8 mouse cellular contexts compared by ENCODE assay signal in the genomic region with DNA sequence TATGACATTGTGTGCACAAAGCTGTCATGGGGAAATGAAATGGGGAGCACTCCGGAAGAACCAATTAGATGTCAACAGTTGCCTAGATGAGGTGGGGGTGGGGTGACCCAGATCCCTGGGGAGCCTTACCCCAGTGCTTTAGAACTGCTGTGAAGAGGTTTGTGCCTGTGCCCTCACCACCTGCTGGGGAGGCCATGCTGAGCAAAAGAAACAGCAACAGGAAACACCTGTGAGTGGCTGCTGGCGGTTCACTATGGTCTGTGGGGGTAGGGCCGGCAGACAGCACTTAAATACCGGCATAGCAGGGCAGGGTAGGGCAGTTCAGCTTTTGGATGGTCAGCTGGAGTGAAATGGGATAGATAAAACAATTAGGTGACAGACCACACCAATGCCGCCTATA. TPM values are rescaled to one million over a fixed set of nuclear protein-coding genes. Genes with fewer than 3 reads are reported as not detected.
DNase-seq lines count a peak whose midpoint lies in the region; ATAC-seq and TF ChIP-seq lines count a peak whose summit lies in the region.

No protein-coding gene starts in this region.

- H3K27me3 ChIP-seq in midbrain, postnatal 0 days (ENCODE audit: insufficient read depth, low read length): no peaks in the 10 kb centered on the region
- no peaks in the 10 kb centered on the region for H3K27me3 ChIP-seq in midbrain, embryonic 10.5 days (ENCODE audit: low read depth, poor library complexity, severe bottlenecking)
- no peaks in the 10 kb centered on the region for H3K27me3 ChIP-seq in embryonic facial prominence, embryonic 10.5 days (replicated peaks; ENCODE audit: low read depth, poor library complexity, severe bottlenecking)
- H3K27me3 ChIP-seq in intestine, embryonic 15.5 days (replicated peaks): no peaks in the 10 kb centered on the region

- no peak for DNase-seq in midbrain, postnatal 0 days (ENCODE audit: low spot score)
- no peak for DNase-seq in midbrain, embryonic 10.5 days (ENCODE audit: low spot score)
- DNase-seq in embryonic facial prominence, embryonic 10.5 days (ENCODE audit: low spot score): peak; percentile 64
- peak; percentile 44 to 89 for DNase-seq in natural killer cell, adult 2 months (ENCODE audit: low spot score in 2 of 2)
- DNase-seq in c-Kit-positive CD71-positive TER-119-positive erythroid progenitor cells, embryonic 14.5 days (ENCODE audit: low spot score): no peak
- no peak for DNase-seq in layer of hippocampus, postnatal 25 days (ENCODE audit: extremely low spot score in 1 of 2, low spot score in 1 of 2)

- TF ChIP-seq CTCF in midbrain, postnatal 0 days (IDR thresholded peaks at IDR 0.05): no peak

- no peak overlapping the region for H3K27ac ChIP-seq in midbrain, postnatal 0 days (ENCODE audit: low read depth, low read length)
- H3K27ac ChIP-seq in midbrain, embryonic 10.5 days (replicated peaks): no peak overlapping the region
- H3K27ac ChIP-seq in embryonic facial prominence, embryonic 10.5 days (replicated peaks): peak overlapping the region; percentile 27; the same call in 1 of the 2 replicates
- H3K27ac ChIP-seq in intestine, embryonic 15.5 days: 0 out of 2 replicates have a peak overlapping the region, but pooled peaks have one; percentile 2

- peaks cover 41% of the 10 kb centered on the region for H3K36me3 ChIP-seq in midbrain, postnatal 0 days (ENCODE audit: insufficient read depth, low read length)
- peaks cover 54% of the 10 kb centered on the region for H3K36me3 ChIP-seq in midbrain, embryonic 10.5 days
- peaks cover 52% of the 10 kb centered on the region for H3K36me3 ChIP-seq in embryonic facial prominence, embryonic 10.5 days (replicated peaks)
- peaks cover 26% of the 10 kb centered on the region for H3K36me3 ChIP-seq in intestine, embryonic 15.5 days

- no peak for ATAC-seq in midbrain, postnatal 0 days (ENCODE audit: low FRiP score)
- ATAC-seq in intestine, embryonic 15.5 days: peak; percentile 16
- no peak for ATAC-seq in cerebellum, adult (ENCODE audit: insufficient number of reproducible peaks, low FRiP score, low TSS enrichment)

- H3K9me3 ChIP-seq in midbrain, postnatal 0 days (ENCODE audit: low read length): no peaks in the 10 kb centered on the region
- no peaks in the 10 kb centered on the region for H3K9me3 ChIP-seq in midbrain, embryonic 10.5 days (replicated peaks)
- no peaks in the 10 kb centered on the region for H3K9me3 ChIP-seq in embryonic facial prominence, embryonic 10.5 days
- H3K9me3 ChIP-seq in intestine, embryonic 15.5 days: no peaks in the 10 kb centered on the region

- no peak overlapping the region for H3K4me2 ChIP-seq in midbrain, postnatal 0 days (ENCODE audit: low read depth, low read length, poor library complexity, severe bottlenecking)
- peak overlapping the region; percentile 43 for H3K4me2 ChIP-seq in intestine, embryonic 15.5 days (replicated peaks)

- H3K4me3 ChIP-seq in midbrain, postnatal 0 days (ENCODE audit: low read depth, low read length): no peak overlapping the region
- no peak overlapping the region for H3K4me3 ChIP-seq in midbrain, embryonic 10.5 days
- peak overlapping the region; percentile 27 for H3K4me3 ChIP-seq in embryonic facial prominence, embryonic 10.5 days
- no peak overlapping the region for H3K4me3 ChIP-seq in intestine, embryonic 15.5 days (replicated peaks)

- H3K9ac ChIP-seq in midbrain, postnatal 0 days (replicated peaks; ENCODE audit: low read length, poor library complexity, severe bottlenecking): peak overlapping the region; percentile 44
- no peak overlapping the region for H3K9ac ChIP-seq in intestine, embryonic 15.5 days

- 30% methylated on average over 5 of the region's 5 CpGs for WGBS in midbrain, postnatal 0 days
- 22% methylated on average over 5 of the region's 5 CpGs for WGBS in midbrain, embryonic 10.5 days
- 21% methylated on average over 5 of the region's 5 CpGs for WGBS in embryonic facial prominence, embryonic 10.5 days
- 36% methylated on average over 5 of the region's 5 CpGs for WGBS in intestine, embryonic 15.5 days

- no peaks in the 10 kb centered on the region for H3K4me1 ChIP-seq in midbrain, postnatal 0 days (ENCODE audit: insufficient read depth, low read length)
- peaks cover 34% of the 10 kb centered on the region for H3K4me1 ChIP-seq in midbrain, embryonic 10.5 days
- peaks cover 44% of the 10 kb centered on the region for H3K4me1 ChIP-seq in embryonic facial prominence, embryonic 10.5 days
- peaks cover 22% of the 10 kb centered on the region for H3K4me1 ChIP-seq in intestine, embryonic 15.5 days (replicated peaks)

RNA-seq across cellular contexts. Expression of gene Ctcf, which starts 13.2 kb away (rescaled TPM):
- 40.2 and 44.2 TPM in 2 replicates for total RNA-seq in midbrain, postnatal 0 days (2014; rRNA removed)
- 73.0 and 81.9 TPM in 2 replicates for polyA plus RNA-seq in midbrain, postnatal 0 days (2015; fragmentation: Nextera tagmentation; extraction: Ambion mirVana)
- polyA plus RNA-seq in midbrain, embryonic 10.5 days (2016; fragmentation: Nextera tagmentation; extraction: Ambion mirVana): 137 TPM in 2 replicates
- 136 and 137 TPM in 2 replicates for polyA plus RNA-seq in embryonic facial prominence, embryonic 10.5 days (2016; fragmentation: Nextera tagmentation; extraction: Ambion mirVana)
- polyA plus RNA-seq in intestine, embryonic 15.5 days (2015; fragmentation: Nextera tagmentation; extraction: Ambion mirVana): 96.4 and 106 TPM in 2 replicates
- 10 to 100 TPM; 63.3 to 71.7 TPM for total RNA-seq in layer of hippocampus, postnatal 25 days (2021)

RNA-seq across cellular contexts. Expression of gene Agrp, which starts 14.1 kb away (rescaled TPM):
- not detected in 2 replicates for total RNA-seq in midbrain, postnatal 0 days (2014; rRNA removed)
- polyA plus RNA-seq in midbrain, postnatal 0 days (2015; fragmentation: Nextera tagmentation; extraction: Ambion mirVana): 3.2 and 7.6 TPM in 2 replicates
- polyA plus RNA-seq in midbrain, embryonic 10.5 days (2016; fragmentation: Nextera tagmentation; extraction: Ambion mirVana): 0.29 and 0.62 TPM in 2 replicates
- 0.59 and 0.64 TPM in 2 replicates for polyA plus RNA-seq in embryonic facial prominence, embryonic 10.5 days (2016; fragmentation: Nextera tagmentation; extraction: Ambion mirVana)
- polyA plus RNA-seq in intestine, embryonic 15.5 days (2015; fragmentation: Nextera tagmentation; extraction: Ambion mirVana): 0.57 and 0.88 TPM in 2 replicates
- not detected for total RNA-seq in layer of hippocampus, postnatal 25 days (2021)

RNA-seq across cellular contexts. Expression of gene Ripor1, which starts 18.1 kb away (rescaled TPM):
- 12.6 and 16.1 TPM in 2 replicates for total RNA-seq in midbrain, postnatal 0 days (2014; rRNA removed)
- 32.6 and 32.7 TPM in 2 replicates for polyA plus RNA-seq in midbrain, postnatal 0 days (2015; fragmentation: Nextera tagmentation; extraction: Ambion mirVana)
- polyA plus RNA-seq in midbrain, embryonic 10.5 days (2016; fragmentation: Nextera tagmentation; extraction: Ambion mirVana): 15.9 and 20.0 TPM in 2 replicates
- polyA plus RNA-seq in embryonic facial prominence, embryonic 10.5 days (2016; fragmentation: Nextera tagmentation; extraction: Ambion mirVana): 13.5 and 15.9 TPM in 2 replicates
- 18.4 and 18.5 TPM in 2 replicates for polyA plus RNA-seq in intestine, embryonic 15.5 days (2015; fragmentation: Nextera tagmentation; extraction: Ambion mirVana)
- 10 to 100 TPM; 83.2 to 92.9 TPM for total RNA-seq in layer of hippocampus, postnatal 25 days (2021)

RNA-seq across cellular contexts. Expression of gene Atp6v0d1, which starts 57.3 kb away (rescaled TPM):
- 214 and 238 TPM in 2 replicates for total RNA-seq in midbrain, postnatal 0 days (2014; rRNA removed)
- polyA plus RNA-seq in midbrain, postnatal 0 days (2015; fragmentation: Nextera tagmentation; extraction: Ambion mirVana): 272 and 300 TPM in 2 replicates
- 85.4 and 101 TPM in 2 replicates for polyA plus RNA-seq in midbrain, embryonic 10.5 days (2016; fragmentation: Nextera tagmentation; extraction: Ambion mirVana)
- polyA plus RNA-seq in embryonic facial prominence, embryonic 10.5 days (2016; fragmentation: Nextera tagmentation; extraction: Ambion mirVana): 64.7 and 64.9 TPM in 2 replicates
- 78.2 and 89.4 TPM in 2 replicates for polyA plus RNA-seq in intestine, embryonic 15.5 days (2015; fragmentation: Nextera tagmentation; extraction: Ambion mirVana)
- 100 to 1,000 TPM; 293 to 332 TPM for total RNA-seq in layer of hippocampus, postnatal 25 days (2021)

Comparison
In these comparisons a context has a peak if more than half of its experiments do, and no peak if none do; other contexts are left out.
1. DNase-seq: peak in embryonic facial prominence, embryonic 10.5 days (single experiment) and natural killer cell, adult 2 months (2 of 2); none in midbrain, postnatal 0 days (single experiment), midbrain, embryonic 10.5 days (single experiment), c-Kit-positive CD71-positive TER-119-positive erythroid progenitor cells, embryonic 14.5 days (single experiment) and layer of hippocampus, postnatal 25 days (0 of 2).
2. H3K27ac ChIP-seq: peak in embryonic facial prominence, embryonic 10.5 days (single experiment) and intestine, embryonic 15.5 days (single experiment); none in midbrain, postnatal 0 days (single experiment) and midbrain, embryonic 10.5 days (single experiment).